Mouse (Mus musculus) adrenal gland, adult (tissue): ENCODE measurements around the gene Anapc15-ps.

ENCODE experiments used
- DNase-seq, 2 experiments: peaks; one replicate each; pipeline ENCODE4 v3.0.0; 2022 to 2023; ENCODE audit warnings: low spot score in 1 of 2; ENCODE audit not compliant: inconsistent age in 2 of 2

Anapc15-ps gene

DNA sequence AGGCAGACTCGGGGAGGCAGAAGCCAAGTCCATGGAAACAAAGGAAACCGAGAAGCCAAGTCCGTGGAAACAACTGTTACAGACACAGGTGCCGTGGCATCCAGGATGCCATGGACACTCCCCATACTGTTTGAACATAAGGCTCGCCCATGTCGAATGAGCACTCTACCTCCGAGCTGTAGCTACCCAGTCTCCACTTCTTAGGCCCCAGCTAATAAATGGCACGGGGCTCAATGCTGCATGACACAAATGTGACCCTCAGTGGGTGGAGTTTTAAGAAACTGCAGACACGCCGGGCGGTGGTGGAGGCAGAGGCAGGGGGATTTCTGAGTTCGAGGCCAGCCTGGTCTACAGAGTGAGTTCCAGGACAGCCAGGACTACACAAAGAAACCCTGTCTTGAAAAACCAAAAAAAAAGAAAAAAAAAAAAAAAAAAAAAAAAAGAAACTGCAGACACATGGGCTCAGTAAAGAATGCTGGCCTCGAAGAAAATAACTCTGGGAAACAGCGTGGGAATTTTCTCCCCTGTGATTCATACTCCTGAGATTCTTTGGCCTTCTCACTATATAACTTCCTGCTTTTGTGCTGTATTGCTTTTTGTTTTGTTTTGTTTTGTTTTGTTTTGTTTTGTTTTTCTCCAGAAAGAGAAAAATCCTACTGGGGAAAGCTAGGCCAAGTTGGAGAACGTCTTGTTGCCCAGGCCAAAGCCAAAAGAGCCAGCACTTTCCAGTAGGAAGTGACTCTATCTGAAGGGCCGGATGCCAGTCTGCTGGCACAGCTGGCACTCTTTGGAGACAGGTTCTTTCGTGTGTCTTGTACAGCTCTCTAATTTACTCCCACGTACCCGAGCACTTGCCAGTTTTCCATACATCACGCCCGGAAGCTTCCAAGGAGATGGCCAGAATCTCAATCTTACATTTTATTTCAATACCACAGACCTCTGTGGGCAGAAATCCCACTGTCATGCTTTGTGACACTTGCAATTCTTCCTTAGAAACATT, 2.2 kb downstream of the Anapc15-ps start:
- no peak for DNase-seq

DNA sequence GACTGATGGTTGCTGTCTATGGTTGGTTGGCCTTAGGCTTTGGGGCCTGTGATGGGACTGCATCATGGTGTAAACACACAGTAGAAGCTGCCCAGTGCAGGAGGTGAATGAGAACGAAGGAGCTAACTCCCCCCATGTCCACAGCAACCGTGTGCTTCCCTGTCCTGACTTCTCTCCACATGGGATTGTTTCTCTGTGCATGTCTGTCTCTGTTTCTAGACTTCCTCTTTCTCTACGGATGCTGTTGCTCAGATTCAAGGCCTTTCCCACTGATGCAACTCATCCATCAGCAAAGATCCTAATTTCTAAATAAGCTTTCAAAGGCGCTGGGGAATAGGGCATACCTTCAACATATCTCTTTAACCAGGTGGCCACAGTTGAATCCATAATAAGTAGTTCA, 3.4 kb downstream of the Anapc15-ps start:
- no peak for DNase-seq

DNA sequence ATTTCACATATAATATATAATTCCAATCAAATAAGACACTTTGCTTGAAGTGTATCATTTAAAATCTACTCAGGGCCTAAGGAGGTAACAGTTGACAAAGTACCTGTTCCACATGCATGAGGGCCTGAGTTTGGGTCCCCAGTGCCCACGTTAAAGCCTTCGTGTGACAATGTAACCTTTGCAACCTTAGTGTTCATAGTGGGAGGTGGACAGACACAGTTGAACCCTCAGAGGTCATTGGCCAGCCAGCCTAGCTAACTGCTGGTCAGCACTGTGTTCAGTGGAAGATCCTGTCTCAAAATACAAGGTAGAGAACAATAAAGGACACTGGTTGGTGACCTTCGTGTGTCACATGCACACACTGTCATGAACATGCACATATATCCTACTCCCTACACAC, 4.2 kb downstream of the Anapc15-ps start:
- no peak for DNase-seq

DNA sequence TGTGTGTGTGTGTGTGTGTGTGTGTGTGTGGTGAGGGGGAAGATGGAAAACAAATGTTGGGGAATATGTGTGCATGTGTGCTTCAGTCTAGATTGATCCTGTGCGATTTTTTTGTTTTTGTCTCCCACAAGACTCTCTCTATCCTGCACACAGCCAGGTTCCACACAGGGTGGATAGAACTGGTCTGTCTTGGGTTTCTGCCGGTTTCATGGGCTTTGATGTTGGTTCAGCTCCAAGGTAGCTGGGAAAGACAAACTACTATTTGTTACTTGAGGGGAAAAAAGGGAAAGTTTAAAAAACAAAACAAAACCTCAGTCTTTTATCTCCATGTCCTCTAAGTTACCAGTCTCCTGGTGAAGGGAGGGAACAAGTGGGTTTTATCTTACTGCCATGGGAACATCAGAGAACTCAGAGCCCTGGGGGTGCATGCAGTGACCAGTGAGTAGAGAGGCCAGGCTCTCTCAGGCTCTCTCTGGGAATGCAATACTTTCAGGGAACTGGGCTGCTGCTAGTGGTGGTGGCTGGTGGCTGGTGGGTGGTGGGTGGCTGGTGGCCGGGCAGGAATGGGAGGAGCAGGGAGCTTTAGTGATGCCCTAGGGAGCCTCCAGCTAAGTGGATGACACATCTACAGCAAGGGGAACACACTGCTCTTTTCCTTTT, 5.8 kb downstream of the Anapc15-ps start:
- DNase-seq: no peak

DNA sequence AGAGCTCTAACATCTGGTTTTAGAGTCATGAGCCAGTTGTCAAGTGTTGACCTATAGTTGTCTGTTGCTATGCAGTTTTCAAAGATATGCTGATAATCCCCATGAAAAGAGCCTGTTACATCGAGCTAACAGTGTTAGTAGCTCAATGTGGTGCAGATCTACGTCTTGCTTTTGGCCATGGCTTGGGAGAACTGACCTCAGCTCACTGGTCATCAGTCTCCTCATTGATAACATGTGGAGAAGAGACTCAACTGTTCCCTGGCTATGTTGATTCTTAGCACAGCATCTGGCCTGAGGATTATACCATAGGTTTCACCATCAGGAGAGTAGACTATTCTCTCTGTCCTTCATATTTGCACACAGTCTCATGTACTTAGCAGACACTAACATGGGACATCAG, 6.5 kb downstream of the Anapc15-ps start:
- DNase-seq: no peak

DNA sequence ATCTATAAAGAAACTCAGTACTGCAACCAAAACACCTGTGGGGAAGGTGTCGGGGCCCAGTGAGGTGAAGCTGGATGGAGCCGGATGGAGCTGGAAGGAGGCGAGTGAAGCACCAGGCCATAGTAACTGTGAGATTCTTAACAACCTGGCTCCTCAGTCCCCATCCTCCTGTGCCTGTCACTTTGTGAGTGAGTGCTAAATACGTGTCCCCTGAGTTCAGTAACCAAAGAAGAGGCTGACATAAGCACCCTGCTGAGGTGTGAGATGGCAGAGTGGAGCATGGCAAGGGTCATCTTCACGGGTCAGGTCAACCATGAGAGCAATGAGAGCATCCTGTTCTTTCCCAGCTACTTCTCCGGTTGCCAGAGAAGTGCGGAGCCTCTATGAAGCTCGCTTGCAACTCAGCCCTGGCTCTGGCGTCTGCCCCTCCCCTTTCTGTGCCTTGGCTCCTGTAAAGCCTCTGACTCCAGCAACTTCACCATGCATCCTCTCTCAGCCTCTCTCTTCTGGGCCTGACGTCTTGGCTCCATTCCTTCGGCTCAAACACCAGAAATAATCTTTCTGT, 7.7 kb downstream of the Anapc15-ps start:
- DNase-seq: no peak

DNA sequence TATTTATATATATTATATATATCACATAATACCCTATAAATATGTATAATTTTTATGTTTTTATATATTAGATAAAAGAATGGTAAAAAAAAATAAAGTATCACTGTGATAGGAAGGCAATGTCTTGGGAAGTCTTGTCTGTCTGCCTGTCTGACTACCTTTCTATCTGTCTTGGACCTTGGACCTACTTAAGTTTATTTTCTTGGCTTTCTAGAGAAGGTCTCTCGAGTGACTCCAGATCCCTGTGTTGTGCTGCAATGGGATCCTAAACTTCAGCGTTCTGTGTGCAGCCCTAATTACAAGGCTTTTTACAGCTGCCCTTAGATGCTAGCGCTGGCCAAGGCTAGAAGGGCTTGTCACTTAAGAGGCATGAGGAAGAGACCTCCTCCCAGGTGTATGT, 8.6 kb downstream of the Anapc15-ps start:
- DNase-seq: no peak

DNA sequence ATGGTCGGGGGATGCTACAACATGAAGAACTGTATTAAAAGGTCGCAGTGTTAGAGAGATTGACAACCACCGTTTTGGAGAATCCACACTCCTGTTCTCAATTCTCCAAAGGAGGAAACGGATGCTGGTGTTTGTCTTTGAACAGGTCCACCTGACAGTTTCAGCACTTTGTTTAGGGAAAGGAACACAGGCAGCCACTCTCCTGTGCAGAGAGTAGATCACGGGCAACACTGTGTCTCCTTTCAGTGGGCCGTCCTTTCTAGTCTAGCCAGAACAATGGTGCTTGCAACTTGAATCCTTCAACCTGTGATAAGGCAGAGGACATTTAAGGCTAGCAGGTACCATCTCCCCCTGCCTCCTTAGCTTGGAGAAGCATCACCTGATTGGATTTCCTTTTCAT, 12.9 kb downstream of the Anapc15-ps start:
- DNase-seq: no peak

DNA sequence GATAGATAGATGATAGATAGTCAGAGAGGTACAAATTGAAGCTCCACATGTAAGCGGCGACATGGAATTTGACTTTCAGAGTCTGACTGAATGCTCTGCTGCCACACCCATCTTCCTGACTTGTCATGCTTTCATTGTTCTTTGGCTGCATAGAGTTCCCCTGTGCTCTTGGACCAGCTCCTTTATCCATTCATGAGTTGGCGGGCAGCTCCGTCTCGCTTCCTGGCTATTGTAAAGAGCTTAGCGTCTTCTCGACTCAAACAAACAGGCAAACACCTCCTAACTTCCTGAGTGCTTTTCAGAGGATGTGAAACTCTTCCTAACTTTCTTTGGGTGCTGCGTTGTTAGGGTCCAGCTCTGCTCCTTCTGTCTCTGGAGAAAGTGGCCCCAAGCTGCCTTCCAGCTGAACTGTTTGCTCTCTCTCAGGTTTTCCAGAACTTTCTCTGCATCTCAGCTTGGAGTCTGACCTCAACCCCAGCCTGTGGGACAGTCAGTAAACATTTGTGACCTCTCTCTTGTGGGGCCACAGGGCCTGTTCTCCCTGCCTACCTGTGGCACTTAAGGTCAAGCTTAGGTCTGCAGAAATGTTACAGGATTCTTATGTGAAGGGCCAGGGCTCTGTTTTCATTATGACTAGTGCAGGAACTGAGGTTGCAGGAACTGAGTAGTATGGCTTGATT, 13.6 kb downstream of the Anapc15-ps start:
- DNase-seq: no peak

DNA sequence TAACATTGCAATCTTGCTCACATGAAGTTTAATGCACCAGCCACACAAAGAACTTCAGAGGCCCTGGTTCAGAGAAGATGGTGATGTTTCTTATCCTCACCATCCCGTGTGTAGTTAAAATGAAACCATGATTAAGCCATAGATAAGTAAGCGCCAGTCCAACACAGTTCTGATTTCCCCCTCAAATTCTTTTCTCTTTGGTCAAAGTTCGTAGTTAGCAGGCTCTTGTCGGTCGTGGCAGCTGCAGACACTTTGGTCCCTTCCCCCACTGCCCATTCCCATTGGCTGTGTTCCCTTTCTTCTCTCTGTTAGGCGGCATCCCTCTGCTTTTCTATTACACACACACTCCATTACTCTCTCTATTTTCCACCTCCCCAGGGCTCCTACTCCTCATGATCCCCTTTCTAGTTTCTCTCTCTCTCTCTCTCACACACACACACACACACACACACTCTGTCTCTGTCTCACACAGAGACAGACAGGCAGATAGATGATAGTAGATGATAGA, 14.4 kb downstream of the Anapc15-ps start:
- DNase-seq: no peak

DNA sequence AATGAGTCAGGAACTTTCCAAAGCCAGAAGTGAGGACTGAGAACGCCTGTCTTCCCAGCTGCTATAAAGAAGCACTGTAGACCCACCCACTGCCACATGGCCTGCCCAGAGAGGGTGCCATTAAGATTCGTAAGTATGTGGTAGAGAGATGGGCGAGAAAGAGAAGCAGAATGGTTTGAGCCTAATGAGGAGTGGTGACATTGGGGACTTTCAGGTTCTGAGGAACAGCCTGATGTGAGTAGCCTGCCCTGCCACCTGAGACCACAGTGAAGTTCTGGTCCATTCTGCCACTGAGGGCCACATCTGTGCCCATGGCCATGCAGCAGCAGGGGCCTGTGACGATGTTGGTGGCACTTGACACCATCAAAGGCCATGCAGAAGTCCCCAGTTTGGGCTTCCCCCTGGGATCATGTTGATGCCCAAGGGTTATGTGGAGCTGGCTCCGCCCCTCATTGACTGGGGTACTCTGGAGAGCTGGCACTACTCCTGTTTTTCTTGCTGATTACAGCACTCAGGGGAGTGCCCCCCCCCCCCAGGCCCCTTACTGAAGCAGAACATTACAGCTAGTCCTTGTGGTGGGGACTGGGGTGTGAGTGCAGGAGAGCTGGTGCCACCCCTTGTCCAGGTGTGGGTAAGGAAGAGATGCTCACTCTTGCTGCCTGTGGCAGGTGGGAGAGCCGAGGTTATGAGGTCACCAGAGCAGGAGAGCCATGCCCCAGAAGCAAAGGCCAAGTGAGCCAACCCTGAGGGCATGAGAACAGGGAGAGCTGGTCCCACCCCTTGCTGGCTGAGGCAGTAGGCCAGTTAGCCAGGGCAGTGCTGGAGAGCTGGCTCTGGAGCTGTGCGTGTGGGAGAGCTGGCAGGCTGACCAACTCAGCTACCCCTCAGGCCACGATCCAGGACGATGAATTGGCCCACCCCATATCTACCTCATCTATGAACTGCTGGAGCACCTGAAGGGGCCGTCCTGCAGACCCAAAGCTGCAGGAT, 16.7 kb downstream of the Anapc15-ps start:
- no peak for DNase-seq

DNA sequence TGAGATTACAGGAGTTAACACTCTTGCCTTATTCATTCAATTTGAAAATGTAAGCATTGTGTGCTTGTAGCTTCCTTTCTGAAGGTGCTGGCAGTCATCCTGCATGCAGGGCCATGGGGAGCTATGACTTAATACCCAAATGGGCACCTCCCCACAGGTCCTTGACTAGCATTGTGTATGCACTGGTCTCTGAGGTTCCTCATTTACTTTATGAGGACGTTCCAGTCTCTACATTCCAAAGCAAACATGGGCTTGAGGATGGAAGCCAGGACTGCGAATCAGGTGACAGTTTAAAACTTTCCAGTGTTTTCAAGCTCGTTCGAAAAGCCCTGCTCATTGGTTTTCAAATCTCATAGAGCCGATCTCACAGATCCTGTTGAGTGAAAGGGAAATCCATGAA, 21.1 kb downstream of the Anapc15-ps start:
- no peak for DNase-seq

DNA sequence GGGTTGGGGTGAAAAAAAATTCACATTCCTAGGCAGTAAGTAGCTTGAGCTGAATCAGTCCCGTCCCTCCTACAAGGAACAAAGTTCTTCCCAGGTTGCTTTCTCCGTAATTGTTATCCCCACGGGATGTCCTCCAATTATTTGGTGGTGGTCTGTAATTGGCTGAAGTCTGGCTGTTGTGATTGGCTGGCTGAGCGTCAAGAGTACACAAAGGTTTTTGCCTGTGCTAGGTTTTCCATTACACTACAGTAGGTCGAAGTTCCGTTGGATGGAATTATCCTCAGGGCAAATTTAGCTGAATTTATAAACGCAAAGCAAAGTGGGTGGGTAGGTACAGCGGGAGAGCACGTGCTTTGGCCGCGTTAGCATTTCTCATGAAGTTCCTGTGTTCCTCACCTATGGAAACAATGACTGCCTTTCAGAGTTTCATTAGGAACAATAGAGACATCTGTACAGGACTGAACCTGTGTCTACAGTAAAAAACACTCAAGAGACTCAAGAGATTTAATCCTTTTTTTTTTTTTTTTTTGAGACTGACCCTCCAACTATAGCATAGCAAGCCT, 24.8 kb downstream of the Anapc15-ps start:
- DNase-seq: no peak

DNA sequence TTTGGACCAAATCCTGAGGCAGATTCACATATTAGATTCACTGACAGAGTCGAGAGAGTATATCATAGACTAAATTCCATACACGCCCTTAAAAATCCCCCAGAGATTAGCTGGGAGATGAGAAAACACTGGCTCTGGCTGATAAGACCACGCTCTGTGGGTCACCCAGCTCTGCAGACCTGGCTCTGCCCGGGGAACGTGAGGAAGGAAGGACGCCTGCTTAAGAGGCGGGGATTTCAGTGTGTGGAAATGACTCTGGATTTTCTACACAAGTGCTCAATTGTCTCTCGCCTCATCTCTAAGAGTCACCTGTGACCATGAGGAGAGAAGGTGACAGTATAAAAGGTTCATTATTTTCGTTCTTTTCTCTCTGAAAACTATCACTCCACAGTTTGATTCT, 26.1 kb downstream of the Anapc15-ps start:
- no peak for DNase-seq

DNA sequence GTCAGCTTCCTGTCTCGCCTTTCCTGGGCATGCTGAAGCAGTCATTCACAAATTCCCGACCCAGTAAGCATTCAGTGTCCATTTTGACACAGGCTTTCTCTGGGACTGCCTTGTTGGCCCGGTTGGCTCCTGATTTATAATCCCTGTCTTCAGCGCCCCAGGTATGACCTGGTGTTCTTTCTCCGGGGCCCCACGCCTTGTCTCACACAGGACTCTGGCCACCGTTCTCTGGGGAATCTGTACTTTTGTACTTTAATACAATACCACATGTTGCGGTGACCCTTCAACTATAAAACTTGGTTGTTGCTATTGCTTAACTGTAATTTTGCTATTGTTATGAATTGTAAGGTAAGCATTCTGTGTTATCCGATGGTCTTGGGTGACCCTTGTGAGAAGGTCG, 26.7 kb downstream of the Anapc15-ps start:
- no peak for DNase-seq

DNA sequence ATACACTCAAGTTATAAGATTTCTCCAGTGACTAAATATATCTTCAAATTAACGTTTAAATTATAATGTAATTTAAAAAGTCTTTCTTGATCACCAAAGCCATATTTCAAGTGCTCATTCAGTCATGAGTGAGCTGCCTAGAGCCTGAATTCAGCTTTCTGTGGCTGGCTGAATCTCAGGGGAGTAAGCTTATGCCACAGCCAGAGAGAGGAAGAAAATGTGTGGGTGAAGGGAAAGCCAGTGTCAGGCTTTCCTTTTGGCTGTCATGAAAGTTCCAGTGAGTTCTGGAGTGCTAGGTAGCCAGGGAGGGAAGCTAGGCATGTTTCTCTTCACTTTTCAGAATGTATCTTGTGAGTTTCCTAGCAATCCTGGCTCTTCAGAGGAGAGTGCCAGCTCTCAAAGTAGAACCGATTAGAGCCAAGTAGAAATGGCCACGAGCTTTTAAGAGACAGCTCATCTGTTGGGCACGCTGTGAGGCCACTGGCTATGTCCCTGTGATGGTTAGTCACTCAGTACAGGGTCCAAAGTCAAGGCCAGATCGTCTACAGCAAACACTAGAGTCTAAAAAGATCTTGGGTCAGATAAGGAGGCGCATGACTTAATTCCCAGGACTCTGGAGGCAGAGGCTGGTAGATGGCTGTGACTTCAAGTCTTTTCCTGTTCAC, 29.4 kb downstream of the Anapc15-ps start:
- DNase-seq: peak; percentile 88 to 94

DNA sequence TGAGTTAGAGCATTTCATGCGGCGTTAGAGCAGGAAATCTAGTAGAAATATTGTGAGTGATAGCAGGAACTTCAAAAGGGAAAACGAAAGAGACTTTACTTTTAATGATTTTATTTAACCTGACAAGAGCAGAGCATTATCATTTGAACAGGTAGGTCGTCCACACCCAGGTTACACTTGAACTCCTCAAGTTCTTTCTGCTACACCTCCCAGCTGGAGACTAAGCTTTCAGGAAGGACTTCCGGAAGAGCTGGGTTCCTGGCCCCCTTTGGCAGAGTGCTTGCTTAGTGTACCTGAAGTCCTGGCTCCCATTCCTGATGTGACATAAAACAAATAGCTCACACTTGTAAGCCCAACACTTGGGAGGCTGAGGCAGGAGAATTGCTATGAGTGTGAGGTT, 30.2 kb downstream of the Anapc15-ps start:
- DNase-seq: no peak

DNA sequence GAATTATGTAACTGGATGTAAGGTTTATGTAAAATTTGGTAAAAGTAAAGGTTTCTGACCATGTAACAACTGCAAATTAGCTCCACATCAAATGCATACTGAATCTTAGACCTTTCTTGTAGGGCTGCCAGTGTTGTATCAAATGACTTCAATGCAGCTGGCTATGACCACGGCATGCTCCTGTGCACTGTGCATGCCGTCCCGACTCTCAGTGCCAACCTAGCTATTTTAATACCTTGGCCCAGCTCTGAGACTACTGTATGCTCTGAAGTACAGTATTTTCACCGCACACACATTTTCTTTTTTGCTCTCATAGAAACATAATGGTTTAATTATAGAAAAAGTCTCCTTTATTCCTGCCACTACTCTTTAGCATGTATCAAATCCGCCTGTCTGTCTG, 31.9 kb downstream of the Anapc15-ps start:
- no peak for DNase-seq

DNA sequence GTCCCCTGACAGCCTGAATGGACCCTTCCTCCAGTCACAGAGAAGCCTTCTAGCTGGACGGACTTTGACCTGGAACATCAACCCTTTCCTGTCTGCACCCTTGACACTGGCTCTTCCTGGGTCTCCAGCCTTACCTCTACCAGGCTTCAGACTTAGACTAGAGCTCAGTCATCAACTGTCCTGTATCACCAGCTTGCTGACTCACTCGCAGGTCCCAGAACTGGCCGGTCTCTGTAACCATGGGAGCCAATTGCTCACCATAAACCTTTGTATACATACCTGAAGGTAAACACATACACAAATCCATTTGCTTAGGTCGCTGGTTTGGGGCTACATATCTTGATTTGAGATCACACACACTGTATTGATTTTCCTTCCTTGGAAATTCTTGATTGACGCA, 33.8 kb downstream of the Anapc15-ps start:
- DNase-seq: no peak
